Mouse (Mus musculus): ENCODE measurements around the gene Krt222.

DNA sequence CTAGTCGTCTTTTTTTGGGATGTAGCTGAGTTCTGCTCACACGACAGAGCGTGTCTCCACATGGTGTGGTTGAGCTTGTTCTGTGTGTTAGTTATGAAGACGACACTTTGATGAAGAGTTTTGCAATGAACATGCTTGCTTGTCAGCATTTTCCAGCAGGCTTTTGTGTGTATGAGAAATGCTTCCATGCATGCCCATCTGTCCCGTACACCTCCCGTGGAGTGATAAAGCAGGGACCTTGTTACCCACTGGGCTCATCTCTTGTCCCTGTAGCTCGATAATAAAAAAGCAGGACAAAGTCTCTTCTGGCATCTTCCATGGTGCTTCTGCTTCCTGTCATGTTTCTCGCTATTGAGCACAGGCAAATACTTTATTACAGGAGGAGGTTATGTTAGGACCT is 8.8 kb upstream of the Krt222 start:
- TF ChIP-seq CTCF (IDR thresholded peaks at IDR 0.05) (no peak), EP300 (IDR thresholded peaks at IDR 0.05; ENCODE audit: insufficient read depth, low read depth, low read length) (no peak)

Measured in heart, adult 2 months (tissue).